Mouse (Mus musculus): ENCODE measurements around the gene Fkbp2. TPM values are rescaled to one million over a fixed set of nuclear protein-coding genes. Genes with fewer than 3 reads are reported as not detected.

Gene Fkbp2
- total RNA-seq, 2 experiments from 2014 or later: 31.0 to 34.0 TPM

DNA sequence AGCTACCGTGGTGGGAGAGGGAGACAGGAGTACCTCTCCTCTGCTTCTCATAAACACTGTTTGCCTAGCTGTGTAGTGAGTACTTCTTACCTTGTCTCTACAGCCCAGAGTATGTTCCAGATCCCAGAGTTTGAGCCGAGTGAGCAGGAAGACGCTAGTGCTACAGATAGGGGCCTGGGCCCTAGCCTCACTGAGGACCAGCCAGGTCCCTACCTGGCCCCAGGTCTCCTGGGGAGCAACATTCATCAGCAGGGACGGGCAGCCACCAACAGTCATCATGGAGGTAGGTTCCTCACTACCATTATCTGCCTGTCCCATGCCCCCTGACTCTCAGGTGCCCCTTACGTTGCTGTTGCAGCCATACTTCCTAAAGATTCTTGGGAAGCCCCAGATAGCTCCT, 37.5 kb downstream of the Fkbp2 start:
- peak; percentile 4 for ATAC-seq (replicated peaks; ENCODE audit: low FRiP score, poor library complexity, severe bottlenecking)

DNA sequence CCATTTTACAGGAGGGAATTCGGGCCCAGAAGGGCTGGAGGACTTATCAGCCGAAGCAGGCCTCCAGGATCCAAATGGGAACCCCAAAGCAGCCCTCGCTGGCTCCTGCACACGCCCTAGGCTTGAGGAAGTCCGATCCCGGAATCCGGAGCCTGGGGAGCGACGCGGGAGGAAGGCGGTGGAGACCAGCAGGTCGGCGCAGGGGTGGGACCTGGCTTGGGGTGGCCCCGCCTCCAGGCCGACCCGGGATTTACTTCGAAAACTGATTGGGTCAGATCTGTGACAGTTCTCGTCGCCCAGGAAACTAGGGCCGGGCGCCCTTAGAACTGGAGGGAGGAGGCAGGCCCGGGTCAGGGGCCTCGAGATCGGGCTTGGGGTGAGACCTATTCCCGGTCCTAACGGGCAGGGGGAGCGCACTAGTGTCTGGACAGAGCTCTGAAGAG, 38.0 kb downstream of the Fkbp2 start, which contains the start of gene Gpr137:
Gene Gpr137 (minus strand): TSS at position 232 of the 443 bp plus-strand sequence.
- peak; percentile 83 for ATAC-seq (replicated peaks; ENCODE audit: low FRiP score, poor library complexity, severe bottlenecking)

DNA sequence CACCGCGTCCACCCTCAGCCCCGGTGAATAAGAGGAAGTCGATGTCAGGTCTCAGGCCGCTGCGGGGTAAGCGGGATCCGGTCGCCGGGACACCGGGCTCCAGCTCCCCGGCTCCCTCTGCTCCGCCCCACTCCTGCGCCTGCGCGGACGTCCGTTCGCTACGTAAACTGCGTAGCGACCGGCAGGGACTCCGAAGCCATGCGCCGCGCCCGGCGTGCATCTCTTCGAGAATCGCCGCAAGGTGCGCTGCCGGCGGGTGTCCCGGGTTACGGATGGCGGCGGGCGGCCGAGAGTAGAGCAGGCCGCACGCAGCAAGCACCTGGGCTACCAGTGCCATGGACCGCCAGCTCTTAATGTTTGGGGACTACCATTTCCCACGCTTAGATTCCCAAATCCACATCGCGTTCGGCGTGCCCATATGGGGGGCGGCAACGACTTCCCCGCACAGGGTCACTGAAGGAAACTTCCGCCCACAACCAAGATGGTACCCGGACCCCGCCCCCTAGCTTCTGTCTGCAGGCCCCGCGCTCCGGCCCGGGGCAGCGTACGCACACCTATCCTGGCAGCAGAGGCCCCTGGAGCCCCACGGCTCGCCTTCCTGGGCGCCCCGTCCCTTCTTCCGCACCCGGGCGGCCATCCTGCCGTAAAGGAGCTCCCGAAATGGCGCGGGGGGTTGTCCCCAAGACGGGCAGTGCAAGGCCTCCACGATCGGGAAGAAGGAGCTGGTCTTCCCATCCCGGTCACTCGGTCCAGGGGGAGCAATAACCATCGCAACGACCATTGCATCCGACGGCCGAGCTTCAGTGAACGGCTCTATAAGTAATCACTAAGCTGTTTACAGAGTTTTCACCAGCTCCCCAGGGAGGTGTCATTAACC, 38.7 kb downstream of the Fkbp2 start, which contains the start of gene Bad:
Gene Bad (plus strand): TSS at position 490 of the 877 bp plus-strand sequence.
- ATAC-seq (replicated peaks; ENCODE audit: low FRiP score, poor library complexity, severe bottlenecking): peak; percentile 73

DNA sequence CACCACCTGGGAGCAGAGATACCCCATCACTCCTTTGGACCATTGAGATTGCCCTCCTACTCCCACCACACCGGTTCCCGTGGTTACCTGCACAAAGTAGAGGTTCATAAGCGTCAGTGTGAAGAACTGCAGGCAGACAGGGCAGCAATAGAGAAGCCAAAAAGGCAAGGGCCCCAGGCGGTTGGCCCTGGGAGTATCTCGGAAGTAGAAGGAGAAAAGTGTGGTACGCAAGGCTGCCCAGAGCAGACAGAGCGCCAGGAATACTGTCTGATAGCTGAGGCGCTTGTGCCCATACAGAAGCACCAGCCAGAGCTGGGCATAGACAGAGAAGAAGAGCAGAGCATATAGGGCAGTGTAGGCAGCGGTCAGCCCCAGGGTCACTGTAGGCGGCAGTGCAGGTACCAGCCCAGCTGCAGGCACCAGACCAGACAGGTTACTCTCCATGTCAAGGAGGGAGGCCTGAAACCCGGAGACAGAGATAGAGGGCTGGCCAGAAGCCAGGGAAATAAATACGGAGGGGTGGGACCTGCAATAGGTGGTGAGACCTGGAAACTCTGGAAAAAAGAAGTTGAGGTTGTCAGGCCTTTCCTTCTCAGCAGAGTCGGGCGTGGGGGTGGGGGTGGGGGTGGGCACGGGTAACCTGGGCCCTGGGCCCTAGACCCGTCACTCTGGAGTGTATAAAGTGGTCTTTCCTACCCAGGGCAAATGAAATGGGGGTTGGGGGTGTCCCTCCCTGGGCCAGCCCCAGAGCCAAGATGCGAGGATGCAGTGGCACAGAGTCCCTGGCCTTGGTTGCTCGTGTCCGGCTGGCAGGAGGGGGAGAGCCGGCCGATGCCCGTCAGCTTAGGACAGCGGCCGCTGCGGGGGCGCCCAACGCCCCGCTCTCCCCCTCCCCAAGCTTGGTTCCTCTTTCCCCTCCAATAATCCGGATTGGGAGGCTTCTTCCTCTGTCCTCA, 39.6 kb downstream of the Fkbp2 start:
- no peak for ATAC-seq (replicated peaks; ENCODE audit: low FRiP score, poor library complexity, severe bottlenecking)

DNA sequence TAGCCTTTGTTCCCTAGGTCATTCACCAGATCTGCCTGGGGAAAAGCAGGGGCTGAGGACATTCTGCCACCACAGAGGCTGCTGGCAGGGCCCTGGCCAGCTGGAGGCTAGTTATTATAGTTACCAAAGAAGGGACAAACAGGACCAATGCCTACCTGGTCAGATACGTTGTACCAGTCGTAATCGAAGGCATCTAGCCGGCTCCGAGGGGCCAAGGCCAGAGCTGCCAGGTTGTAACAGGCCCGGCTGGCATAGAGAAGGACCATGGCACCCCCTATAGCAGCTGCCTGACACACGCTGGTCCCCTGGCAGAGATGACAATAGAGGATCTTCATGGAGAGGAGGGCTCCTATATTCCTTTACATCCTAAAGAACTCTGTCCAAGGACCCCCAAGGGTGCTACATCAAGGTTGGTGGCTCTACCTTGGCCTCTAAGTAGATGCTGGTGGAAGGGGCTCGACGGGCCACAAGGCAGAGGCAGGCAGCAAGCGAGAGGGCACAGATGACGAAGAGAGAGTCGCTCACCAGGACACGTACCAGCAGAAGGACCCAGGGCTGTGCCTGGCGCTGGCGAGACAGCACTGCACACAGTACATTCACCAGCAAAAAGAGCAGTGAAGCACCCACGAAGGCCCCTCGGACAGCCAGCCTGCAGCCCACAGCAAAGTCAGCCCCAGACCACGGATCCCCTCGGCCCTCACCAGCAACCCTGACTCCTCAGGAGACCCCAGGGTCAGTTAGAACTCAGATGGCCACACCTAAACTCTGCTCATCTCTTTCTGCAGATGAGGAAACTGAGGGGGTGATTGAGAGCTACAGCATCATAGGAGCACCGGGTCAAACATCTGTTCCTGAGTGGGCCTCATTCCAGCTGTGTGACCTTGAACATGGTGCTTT, 40.9 kb downstream of the Fkbp2 start:
- no peak for ATAC-seq (replicated peaks; ENCODE audit: low FRiP score, poor library complexity, severe bottlenecking)

DNA sequence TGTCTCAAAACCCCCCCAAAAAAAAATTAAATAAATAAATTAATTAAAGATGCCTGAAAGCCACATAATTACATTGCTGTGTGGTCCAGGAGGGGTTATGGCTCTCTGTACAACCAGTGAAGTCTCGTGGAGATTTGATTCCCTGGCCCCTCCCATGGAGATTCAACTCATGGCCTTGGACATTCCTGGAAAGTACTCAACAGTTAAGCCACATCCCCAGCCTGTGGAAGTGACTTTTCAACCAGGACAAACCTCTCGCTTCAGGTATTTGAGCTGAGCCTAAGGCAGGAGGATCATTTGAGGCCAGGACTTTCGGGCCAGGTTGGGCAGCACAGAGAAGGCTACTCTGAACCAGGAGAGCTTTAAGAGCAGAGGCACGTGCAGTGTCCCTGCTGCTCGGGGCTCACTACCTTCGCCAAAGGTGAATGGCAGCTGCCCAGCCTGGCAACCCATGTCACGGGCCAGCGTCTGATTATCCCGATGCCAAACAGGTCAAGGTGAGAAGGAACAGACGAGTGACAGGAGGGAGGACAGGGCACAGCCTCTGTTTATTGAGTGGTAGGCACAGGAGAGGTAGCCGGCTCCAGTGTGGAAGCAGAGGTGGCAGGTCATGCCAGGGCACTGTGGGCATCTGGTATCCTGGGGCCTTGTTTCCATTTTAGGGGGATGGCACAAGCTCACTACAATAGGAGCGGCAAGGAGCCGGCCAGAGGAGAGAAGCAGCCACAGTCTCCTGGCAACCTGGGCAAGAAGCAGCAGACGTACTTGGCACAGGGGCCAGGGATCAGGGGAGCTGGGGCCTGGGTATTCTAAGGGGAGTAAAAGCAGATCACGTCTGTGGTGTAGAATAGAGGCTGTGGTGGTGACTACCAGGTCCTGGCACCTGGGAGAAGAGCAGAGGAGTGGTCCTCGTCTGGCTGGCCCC, 42.5 kb downstream of the Fkbp2 start:
- ATAC-seq (replicated peaks; ENCODE audit: low FRiP score, poor library complexity, severe bottlenecking): no peak

DNA sequence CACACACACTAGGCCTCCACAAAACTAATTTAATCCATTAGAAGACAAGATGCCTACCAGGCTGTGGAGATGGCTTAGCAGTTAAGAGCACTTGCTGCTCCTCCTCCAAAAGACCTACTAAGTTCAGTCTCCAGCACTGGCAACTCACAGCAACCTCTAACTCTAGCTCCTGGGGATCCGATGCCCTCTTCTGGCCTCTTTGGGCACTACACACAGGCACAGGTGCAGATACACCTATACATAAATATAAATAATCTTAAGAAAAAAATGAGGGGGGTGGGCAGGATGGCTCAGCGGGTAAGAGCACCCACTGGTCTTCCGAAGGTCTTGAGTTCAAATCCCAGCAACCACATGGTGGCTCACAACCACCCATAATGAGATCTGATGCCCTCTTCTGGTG, 44.0 kb downstream of the Fkbp2 start:
- ATAC-seq (replicated peaks; ENCODE audit: low FRiP score, poor library complexity, severe bottlenecking): 0 out of 2 replicates have a peak, but pooled peaks have one; percentile 34

DNA sequence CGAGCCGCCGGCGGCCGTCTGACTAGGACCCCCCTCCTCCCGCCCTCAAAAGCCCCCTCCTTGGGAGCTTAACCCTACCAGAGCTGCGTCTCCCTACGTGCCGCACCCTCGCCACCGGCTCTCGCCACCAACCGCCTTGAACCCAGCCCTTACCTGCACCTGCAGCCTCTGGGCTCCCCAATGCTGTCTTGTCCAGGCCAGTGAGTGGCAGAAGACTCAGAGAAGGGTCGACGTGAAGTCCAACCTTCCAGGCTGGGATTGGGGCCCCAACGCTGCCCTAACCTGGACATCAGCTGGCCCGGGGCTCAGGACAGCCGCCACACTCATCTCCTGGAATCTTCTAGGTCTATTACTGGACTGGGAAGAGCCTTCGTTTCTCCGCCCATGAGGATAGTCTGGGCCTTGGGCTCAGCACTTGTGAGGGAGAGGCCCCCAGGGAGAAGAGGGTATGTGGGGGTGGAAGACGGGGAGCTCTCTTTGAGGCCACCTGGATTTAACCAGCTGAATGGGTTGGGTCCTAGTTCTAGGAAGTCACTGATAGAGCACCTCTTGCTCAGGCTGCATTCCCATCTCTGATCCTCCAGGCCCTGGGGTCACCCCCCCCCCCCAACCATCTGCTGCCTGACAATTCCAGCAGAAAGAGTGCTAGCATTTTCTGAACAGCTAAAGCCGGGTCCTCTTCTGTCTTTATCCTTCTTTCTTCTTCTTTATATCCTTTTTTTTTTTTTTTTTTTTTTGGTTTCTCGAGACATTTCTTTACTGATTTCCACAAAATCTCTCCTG, 45.9 kb downstream of the Fkbp2 start, which contains the start of gene Kcnk4:
Gene Kcnk4 (minus strand): TSS at position 321 of the 783 bp plus-strand sequence.
- no peak for ATAC-seq (replicated peaks; ENCODE audit: low FRiP score, poor library complexity, severe bottlenecking)

DNA sequence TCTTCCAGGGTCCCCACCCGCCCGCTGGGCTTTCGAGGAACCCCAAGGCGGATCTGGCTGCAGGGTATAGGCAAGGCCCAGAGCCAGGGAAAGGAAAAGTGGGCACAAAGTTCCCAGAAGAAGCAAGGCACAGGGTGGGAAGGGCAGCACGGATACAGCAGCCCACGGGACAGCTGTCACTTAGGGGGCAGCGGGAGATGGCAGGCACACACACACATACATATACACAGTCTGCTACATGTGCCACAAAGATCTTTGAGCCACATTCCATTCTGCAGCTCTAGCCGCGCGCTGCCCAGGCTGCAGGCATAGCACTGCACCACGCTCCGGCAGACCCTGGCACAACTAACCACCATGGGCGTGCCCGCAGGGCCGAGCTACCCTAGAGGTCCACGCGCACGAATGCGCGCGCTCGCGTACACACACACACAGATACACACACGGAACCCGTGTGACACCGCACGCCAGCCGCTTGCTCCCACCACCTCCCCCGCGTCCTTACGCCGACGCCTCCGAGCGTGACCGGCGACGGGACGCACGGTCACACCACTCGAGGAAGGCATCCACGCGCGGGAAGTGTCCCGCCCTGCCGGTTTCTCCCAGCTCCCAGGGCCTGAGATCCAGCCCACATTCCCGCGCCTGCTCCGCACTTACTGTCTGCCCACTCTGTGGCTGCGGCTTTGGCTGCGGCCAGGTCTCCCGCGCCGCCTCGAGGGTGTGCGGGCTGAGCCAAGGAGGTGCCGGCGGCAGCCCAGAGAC, 46.7 kb downstream of the Fkbp2 start:
- ATAC-seq (replicated peaks; ENCODE audit: low FRiP score, poor library complexity, severe bottlenecking): no peak

DNA sequence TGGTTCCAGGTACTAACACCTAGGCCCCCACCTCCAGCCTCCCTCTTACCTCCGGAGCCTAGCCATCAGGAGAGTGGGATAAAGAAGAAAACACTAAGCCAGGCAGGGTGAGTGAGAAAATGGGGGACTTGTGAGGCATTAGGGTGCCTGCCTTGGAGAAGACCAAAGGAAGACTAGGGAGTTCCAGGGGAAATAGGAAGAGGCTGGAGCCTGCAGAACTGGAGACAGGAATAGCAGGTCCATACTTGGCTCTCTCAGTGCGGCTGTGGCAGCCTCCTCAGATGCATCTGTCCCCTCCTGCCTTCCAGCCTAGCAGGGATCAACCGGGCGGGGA, 47.2 kb downstream of the Fkbp2 start:
- ATAC-seq (replicated peaks; ENCODE audit: low FRiP score, poor library complexity, severe bottlenecking): no peak

DNA sequence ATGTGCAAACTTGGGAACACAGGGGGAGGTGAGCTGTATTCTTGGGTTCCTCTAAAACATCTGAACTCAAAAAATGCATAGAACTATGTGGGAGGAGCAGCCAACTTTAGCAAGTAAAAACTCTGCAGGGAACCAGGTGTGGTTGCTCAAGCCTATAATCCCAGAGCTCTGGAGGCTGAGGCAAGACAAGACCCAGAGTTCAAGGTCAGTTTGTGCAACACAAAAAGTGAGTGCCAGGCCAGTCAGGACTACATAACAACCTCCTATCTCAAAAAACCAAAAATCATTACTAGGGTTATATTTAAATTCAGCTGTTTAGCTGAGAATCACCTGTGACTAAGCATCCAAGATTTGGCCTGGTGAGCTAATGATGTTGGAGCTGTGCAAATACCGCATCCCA, 48.3 kb downstream of the Fkbp2 start:
- ATAC-seq (replicated peaks; ENCODE audit: low FRiP score, poor library complexity, severe bottlenecking): no peak

DNA sequence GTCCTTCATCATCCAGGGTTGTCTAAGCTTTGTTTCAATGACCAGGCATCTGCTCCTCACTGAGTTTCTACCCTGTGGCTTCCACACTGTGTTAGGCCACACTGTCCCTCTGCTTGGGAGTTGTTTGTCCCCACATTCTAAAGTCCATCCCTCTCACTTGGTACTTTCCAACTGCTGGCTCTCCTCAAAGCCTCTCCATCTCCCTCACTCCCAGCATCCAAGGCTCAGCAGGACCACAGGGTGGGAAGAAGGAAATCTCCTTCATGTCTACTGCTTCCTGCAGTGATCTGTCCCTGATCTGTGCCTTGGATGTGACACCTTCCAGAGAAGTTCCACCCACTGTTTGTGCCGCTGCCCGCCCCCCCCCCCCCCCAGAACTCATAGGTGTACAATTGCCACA, 49.3 kb downstream of the Fkbp2 start:
- no peak for ATAC-seq (replicated peaks; ENCODE audit: low FRiP score, poor library complexity, severe bottlenecking)

DNA sequence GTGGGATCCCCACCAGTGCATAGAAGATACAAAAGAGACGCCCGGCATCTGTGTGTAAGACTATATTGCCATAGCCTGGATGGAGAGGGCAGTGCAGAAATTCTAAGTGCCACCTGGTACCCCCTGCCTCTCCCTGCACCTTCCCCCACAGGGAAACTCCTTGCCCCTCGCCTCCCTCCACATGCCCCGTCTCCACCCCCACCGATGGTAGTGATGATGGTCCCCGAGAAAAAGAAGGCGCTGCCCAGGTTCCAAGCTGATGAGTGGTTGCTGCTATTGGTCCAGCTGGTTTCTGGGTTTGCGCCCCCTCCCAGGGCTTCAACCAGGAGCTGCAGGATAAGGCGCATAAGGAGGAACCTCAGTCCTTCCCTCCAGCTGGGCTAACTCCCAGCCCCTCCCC, 52.2 kb downstream of the Fkbp2 start:
- ATAC-seq (replicated peaks; ENCODE audit: low FRiP score, poor library complexity, severe bottlenecking): no peak

All from erythroblast, adult 5-6 weeks (primary cell).